Mouse (Mus musculus) stomach, postnatal 0 days (tissue): Measurements from ENCODE around the gene Usp25. TPM values are rescaled to one million over a fixed set of nuclear protein-coding genes. Genes with fewer than 3 reads are reported as not detected.

ENCODE experiments used
- ATAC-seq: fragments of 200-750 bp; cut with Nextera tagmentation; 2 replicates; pipeline ENCODE4 v1.8.0; 2017; ENCODE audit not compliant: low FRiP score, low TSS enrichment
- DNase-seq: peaks from one replicate; pipeline ENCODE4 v3.0.0-alpha.2; 2016; ENCODE audit warnings: low spot score
- H3K27ac ChIP-seq: fragments of 300-500 bp; sonication (generic); replicated peaks from 2 replicates; pipeline ENCODE4 v1.5.1; 2014; ENCODE audit warnings: mild to moderate bottlenecking, control low read depth
- H3K27me3 ChIP-seq: fragments of 300-500 bp; sonication (generic); 2 replicates; pipeline ENCODE4 v1.6.1; 2014; ENCODE audit warnings: low read length; ENCODE audit not compliant: control insufficient read depth, insufficient read depth
- H3K36me3 ChIP-seq: fragments of 300-500 bp; sonication (generic); 2 replicates; pipeline ENCODE4 v1.6.1; 2014; ENCODE audit warnings: low read length, mixed read lengths; ENCODE audit not compliant: control insufficient read depth, insufficient read depth
- H3K4me1 ChIP-seq: fragments of 300-500 bp; sonication (generic); replicated peaks from 2 replicates; pipeline ENCODE4 v1.6.1; 2014; ENCODE audit warnings: antibody characterized with exemption; ENCODE audit not compliant: control insufficient read depth, insufficient read depth
- H3K4me2 ChIP-seq: fragments of 300-500 bp; sonication (generic); replicated peaks from 2 replicates; pipeline ENCODE4 v1.6.1; 2014; ENCODE audit warnings: low read depth, mild to moderate bottlenecking, control low read depth, moderate library complexity
- H3K4me3 ChIP-seq: fragments of 300-500 bp; sonication (generic); 2 replicates; pipeline ENCODE4 v1.5.1; 2014; ENCODE audit warnings: low read depth, low read length, control low read depth
- H3K9ac ChIP-seq: fragments of 300-500 bp; sonication (generic); 2 replicates; pipeline ENCODE4 v1.6.1; 2014; ENCODE audit warnings: mild to moderate bottlenecking, low read length, control low read depth, mixed read lengths
- H3K9me3 ChIP-seq: fragments of 300-500 bp; sonication (generic); 2 replicates; pipeline ENCODE4 v1.6.1; 2016; ENCODE audit warnings: low read length; ENCODE audit not compliant: control insufficient read depth
- CTCF ChIP-seq: IDR thresholded peaks from 2 replicates; pipeline ENCODE4 v1.5.1; 2016; ENCODE audit warnings: antibody characterized with exemption, low read depth, mild to moderate bottlenecking, moderate library complexity
- EP300 ChIP-seq: optimal IDR thresholded peaks from 2 replicates; pipeline ENCODE3; 2016; ENCODE audit warnings: antibody characterized with exemption
- WGBS: fragments of 180-500 bp; shearing (Covaris S2); extraction: QIAGEN DNeasy Blood & Tissue Kit; methylation state at CpG from one replicate; pipeline ENCODE4 v1.1.7; 2014; 5-methylcytosine and 5-hydroxymethylcytosine counted together
- polyA plus RNA-seq: library from polyadenylated mRNA; unstranded; fragments of >200 nt; fragmentation: Nextera tagmentation; extraction: Ambion mirVana; gene quantifications from 2 replicates; pipeline ENCODE4 v1.2.1, GENCODE M21; 2015

Gene Usp25
- polyA plus RNA-seq, 1 experiment from 2014 or later, result 31.1 TPM

DNA sequence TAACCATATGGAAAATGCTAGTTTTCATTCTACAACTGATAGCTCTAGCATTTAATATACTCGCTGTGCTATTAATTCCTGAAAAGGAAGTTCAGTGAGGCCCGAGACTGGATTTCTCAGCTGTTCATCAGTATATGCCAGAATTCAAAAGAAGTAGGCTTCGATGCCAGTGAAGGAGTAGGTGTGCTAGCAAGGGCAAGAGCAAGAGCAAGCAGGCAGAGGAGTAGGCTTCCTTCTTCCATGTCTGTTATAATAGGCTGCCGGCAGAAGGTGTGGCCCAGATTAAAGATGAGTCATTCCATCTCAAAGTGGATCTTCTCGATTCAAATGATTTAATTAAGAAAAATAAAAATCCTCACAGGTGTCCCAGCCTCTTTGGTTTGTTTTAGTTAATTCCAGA, 30.0 kb downstream of the Usp25 start:
- H3K4me2 ChIP-seq, result no peak overlapping the region
- H3K27me3 ChIP-seq, result no peaks in the 10 kb centered on the region
- H3K4me1 ChIP-seq, result no peaks in the 10 kb centered on the region
- no peak for TF ChIP-seq EP300
- TF ChIP-seq CTCF, result no peak
- no peaks in the 10 kb centered on the region for H3K9me3 ChIP-seq
- peaks cover 3% of the 10 kb centered on the region; the same call in 1 of the 2 replicates for H3K36me3 ChIP-seq
- ATAC-seq (no peak), DNase-seq (no peak)
- 82% methylated on average over 5 of the region's 5 CpGs for WGBS
- H3K4me3 ChIP-seq, result no peak overlapping the region
- no peak overlapping the region for H3K9ac ChIP-seq
- H3K27ac ChIP-seq, result no peak overlapping the region

DNA sequence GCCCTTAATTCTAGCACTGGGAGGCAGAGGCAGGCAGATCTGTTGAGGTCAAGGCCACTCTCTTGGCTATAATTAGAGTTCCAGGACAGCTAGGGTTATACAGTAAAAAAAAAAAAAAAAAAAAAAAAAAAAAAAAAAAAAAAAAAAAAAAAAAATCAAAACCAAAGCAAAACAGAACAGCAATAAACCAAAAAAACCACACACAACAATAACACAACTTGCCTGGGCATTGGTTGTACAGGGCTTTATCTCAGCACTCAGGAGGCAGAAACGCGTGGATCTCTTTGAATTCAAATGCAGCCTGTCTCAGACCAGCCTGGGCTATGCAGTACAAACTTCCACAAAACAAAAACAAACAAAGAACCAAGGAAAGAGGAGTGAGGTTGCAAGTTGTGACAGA, 40.7 kb downstream of the Usp25 start:
- no peak for ATAC-seq
- Histone ChIP-seq H3K4me1 (no peaks in the 10 kb centered on the region), H3K9me3 (no peaks in the 10 kb centered on the region), H3K9ac (no peak overlapping the region), H3K4me2 (no peak overlapping the region), H3K27me3 (no peaks in the 10 kb centered on the region), H3K4me3 (no peak overlapping the region), H3K27ac (no peak overlapping the region), H3K36me3 (peaks cover 9% of the 10 kb centered on the region; the same call in 1 of the 2 replicates)
- 77% methylated on average over 2 of the region's 2 CpGs for WGBS
- TF ChIP-seq CTCF, result no peak
- no peak for TF ChIP-seq EP300
- no peak for DNase-seq

- DNase-seq (no peak), ATAC-seq (no peak)
- 55% methylated on average over 8 of the region's 8 CpGs for WGBS
- TF ChIP-seq EP300 (no peak), CTCF (no peak)
- H3K36me3 ChIP-seq, result 0 out of 2 replicates have a peak, but pooled peaks cover 4% of the 10 kb centered on the region
- no peak overlapping the region for H3K9ac ChIP-seq
- H3K4me3 ChIP-seq, result no peak overlapping the region
- no peaks in the 10 kb centered on the region for H3K27me3 ChIP-seq
- no peak overlapping the region for H3K4me2 ChIP-seq
- H3K27ac ChIP-seq, result no peak overlapping the region
- H3K4me1 ChIP-seq, result no peaks in the 10 kb centered on the region
- no peaks in the 10 kb centered on the region for H3K9me3 ChIP-seq
These were observed 42.1 kb downstream of the Usp25 start for GRCm38 (mm10) chr16:77055519-77056159.

- ATAC-seq (no peak), DNase-seq (no peak)
- no peak overlapping the region for H3K9ac ChIP-seq
- no peak overlapping the region for H3K27ac ChIP-seq
- no peaks in the 10 kb centered on the region for H3K9me3 ChIP-seq
- H3K4me1 ChIP-seq, result no peaks in the 10 kb centered on the region
- H3K4me2 ChIP-seq, result no peak overlapping the region
- H3K36me3 ChIP-seq, result 0 out of 2 replicates have a peak, but pooled peaks cover 4% of the 10 kb centered on the region
- H3K4me3 ChIP-seq, result no peak overlapping the region
- H3K27me3 ChIP-seq, result no peaks in the 10 kb centered on the region
- WGBS, result 46% methylated on average over 8 of the region's 8 CpGs
- TF ChIP-seq EP300, result no peak
- TF ChIP-seq CTCF, result no peak
These were observed 42.6 kb downstream of the Usp25 start for GRCm38 (mm10) chr16:77056160-77056520.

GRCm38 (mm10) chr16:77058567-77058966, 45.1 kb downstream of the Usp25 start:
- Histone ChIP-seq H3K36me3 (0 out of 2 replicates have a peak, but pooled peaks cover 4% of the 10 kb centered on the region), H3K4me3 (no peak overlapping the region), H3K27ac (no peak overlapping the region), H3K4me1 (no peaks in the 10 kb centered on the region), H3K27me3 (no peaks in the 10 kb centered on the region), H3K9me3 (no peaks in the 10 kb centered on the region), H3K4me2 (no peak overlapping the region), H3K9ac (no peak overlapping the region)
- no peak for DNase-seq
- TF ChIP-seq CTCF (no peak), EP300 (no peak)
- ATAC-seq, result no peak
- 82% methylated on average over 6 of the region's 6 CpGs for WGBS

DNA sequence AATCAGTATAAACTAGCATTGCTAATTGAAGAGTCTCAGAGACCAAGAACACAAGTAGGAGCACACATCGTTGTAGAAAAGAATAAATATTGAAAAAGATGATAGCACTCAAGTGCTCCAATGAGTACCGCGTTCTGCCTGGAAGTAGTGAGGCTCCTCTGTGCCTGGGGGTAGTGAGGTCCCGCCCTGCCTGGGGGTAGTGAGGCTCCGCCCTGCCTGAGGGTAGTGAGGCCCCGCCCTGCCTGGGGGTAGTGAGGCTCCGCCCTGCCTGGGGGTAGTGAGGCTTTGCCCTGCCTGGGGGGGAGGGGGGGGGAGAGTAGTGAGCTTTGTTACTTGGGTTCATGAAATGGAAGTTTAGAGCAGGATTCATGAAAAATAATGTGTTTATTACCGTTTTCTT, 46.7 kb downstream of the Usp25 start:
- WGBS, result 81% methylated on average over 8 of the region's 8 CpGs
- Histone ChIP-seq H3K36me3 (peaks cover 4% of the 10 kb centered on the region; the same call in 1 of the 2 replicates), H3K4me1 (no peaks in the 10 kb centered on the region), H3K9me3 (no peaks in the 10 kb centered on the region), H3K4me2 (no peak overlapping the region), H3K27me3 (no peaks in the 10 kb centered on the region), H3K9ac (no peak overlapping the region), H3K27ac (no peak overlapping the region), H3K4me3 (no peak overlapping the region)
- ATAC-seq (no peak), DNase-seq (peak; percentile 21)
- no peak for TF ChIP-seq EP300
